Mouse (Mus musculus): ENCODE results near the gene Meioc. TPM values are rescaled to one million over a fixed set of nuclear protein-coding genes. Genes with fewer than 3 reads are reported as not detected.

The Meioc gene
- polyA plus RNA-seq, 1 experiment from 2014 or later: 1.3 TPM

GRCm38 (mm10) chr11:102636887-102637286 lies 26.6 kb upstream of the Meioc start:
- 31% methylated on average over 12 of the region's 12 CpGs for WGBS
- H3K9me3 ChIP-seq: no peaks in the 10 kb centered on the region
- no peak overlapping the region for H3K9ac ChIP-seq
- no peaks in the 10 kb centered on the region for H3K36me3 ChIP-seq
- no peak overlapping the region; the same call in 1 of the 2 replicates for H3K27ac ChIP-seq
- H3K27me3 ChIP-seq: no peaks in the 10 kb centered on the region
- H3K4me3 ChIP-seq: no peak overlapping the region
- peaks cover 50% of the 10 kb centered on the region for H3K4me1 ChIP-seq
- peak; percentile 41; the same call in 1 of the 2 replicates for ATAC-seq (ENCODE audit: insufficient number of reproducible peaks, insufficient read depth, low FRiP score, low TSS enrichment)
- no peak overlapping the region for H3K4me2 ChIP-seq (replicated peaks)

GRCm38 (mm10) chr11:102643891-102644382 lies 19.6 kb upstream of the Meioc start:
- no peak overlapping the region for H3K27ac ChIP-seq
- H3K9ac ChIP-seq: no peak overlapping the region
- no peaks in the 10 kb centered on the region for H3K27me3 ChIP-seq
- ATAC-seq (ENCODE audit: insufficient number of reproducible peaks, insufficient read depth, low FRiP score, low TSS enrichment): no peak
- H3K9me3 ChIP-seq: no peaks in the 10 kb centered on the region
- H3K4me2 ChIP-seq (replicated peaks): no peak overlapping the region
- peaks cover 12% of the 10 kb centered on the region for H3K4me1 ChIP-seq
- H3K4me3 ChIP-seq: no peak overlapping the region
- no peaks in the 10 kb centered on the region for H3K36me3 ChIP-seq
- WGBS: 44% methylated on average over 10 of the region's 10 CpGs

GRCm38 (mm10) chr11:102646226-102646625 lies 17.3 kb upstream of the Meioc start:
- Histone ChIP-seq H3K27me3 (no peaks in the 10 kb centered on the region), H3K4me3 (no peak overlapping the region), H3K36me3 (no peaks in the 10 kb centered on the region), H3K4me1 (peaks cover 5% of the 10 kb centered on the region; the same call in 1 of the 2 replicates), H3K27ac (no peak overlapping the region), H3K9me3 (no peaks in the 10 kb centered on the region), H3K9ac (no peak overlapping the region), H3K4me2 (replicated peaks) (no peak overlapping the region)
- ATAC-seq (ENCODE audit: insufficient number of reproducible peaks, insufficient read depth, low FRiP score, low TSS enrichment): no peak
- WGBS: 72% methylated on average over 13 of the region's 13 CpGs

GRCm38 (mm10) chr11:102647885-102648284 lies 15.6 kb upstream of the Meioc start:
- H3K27ac ChIP-seq: no peak overlapping the region
- no peaks in the 10 kb centered on the region for H3K9me3 ChIP-seq
- no peak for ATAC-seq (ENCODE audit: insufficient number of reproducible peaks, insufficient read depth, low FRiP score, low TSS enrichment)
- no peaks in the 10 kb centered on the region for H3K27me3 ChIP-seq
- no peak overlapping the region for H3K9ac ChIP-seq
- WGBS: 74% methylated on average over 12 of the region's 12 CpGs
- H3K4me3 ChIP-seq: no peak overlapping the region
- H3K4me1 ChIP-seq: peaks cover 5% of the 10 kb centered on the region; the same call in 1 of the 2 replicates
- H3K36me3 ChIP-seq: no peaks in the 10 kb centered on the region
- no peak overlapping the region for H3K4me2 ChIP-seq (replicated peaks)

GRCm38 (mm10) chr11:102651381-102651780 lies 12.1 kb upstream of the Meioc start:
- Histone ChIP-seq H3K9me3 (no peaks in the 10 kb centered on the region), H3K27me3 (no peaks in the 10 kb centered on the region), H3K36me3 (no peaks in the 10 kb centered on the region), H3K4me3 (no peak overlapping the region), H3K4me1 (peaks cover 3% of the 10 kb centered on the region; the same call in 1 of the 2 replicates), H3K4me2 (replicated peaks) (no peak overlapping the region), H3K27ac (no peak overlapping the region), H3K9ac (no peak overlapping the region)
- 4% methylated on average over 9 of the region's 9 CpGs for WGBS
- ATAC-seq (ENCODE audit: insufficient number of reproducible peaks, insufficient read depth, low FRiP score, low TSS enrichment): no peak

- no peaks in the 10 kb centered on the region for H3K9me3 ChIP-seq
- no peaks in the 10 kb centered on the region for H3K36me3 ChIP-seq
- no peak overlapping the region for H3K4me2 ChIP-seq (replicated peaks)
- no peaks in the 10 kb centered on the region for H3K27me3 ChIP-seq
- no peak; the same call in 1 of the 2 replicates for ATAC-seq (ENCODE audit: insufficient number of reproducible peaks, insufficient read depth, low FRiP score, low TSS enrichment)
- H3K4me3 ChIP-seq: no peak overlapping the region
- no peak overlapping the region for H3K27ac ChIP-seq
- WGBS: 65% methylated on average over 3 of the region's 3 CpGs
- H3K4me1 ChIP-seq: 0 out of 2 replicates have a peak, but pooled peaks cover 3% of the 10 kb centered on the region
- no peak overlapping the region for H3K9ac ChIP-seq
Measured at GRCm38 (mm10) chr11:102652844-102653243, 10.7 kb upstream of the Meioc start.

- Histone ChIP-seq H3K27ac (no peak overlapping the region), H3K9me3 (no peaks in the 10 kb centered on the region), H3K4me1 (0 out of 2 replicates have a peak, but pooled peaks cover 3% of the 10 kb centered on the region), H3K4me2 (replicated peaks) (no peak overlapping the region), H3K4me3 (no peak overlapping the region), H3K36me3 (no peaks in the 10 kb centered on the region), H3K9ac (no peak overlapping the region), H3K27me3 (no peaks in the 10 kb centered on the region)
- no peak for ATAC-seq (ENCODE audit: insufficient number of reproducible peaks, insufficient read depth, low FRiP score, low TSS enrichment)
- 69% methylated on average over 8 of the region's 8 CpGs for WGBS
Measured at GRCm38 (mm10) chr11:102655888-102656287, 7.6 kb upstream of the Meioc start.

GRCm38 (mm10) chr11:102656326-102656926 lies 7.1 kb upstream of the Meioc start:
- H3K9me3 ChIP-seq: no peaks in the 10 kb centered on the region
- H3K27me3 ChIP-seq: no peaks in the 10 kb centered on the region
- H3K27ac ChIP-seq: no peak overlapping the region
- 0 out of 2 replicates have a peak, but pooled peaks cover 3% of the 10 kb centered on the region for H3K4me1 ChIP-seq
- no peak overlapping the region for H3K4me3 ChIP-seq
- H3K36me3 ChIP-seq: no peaks in the 10 kb centered on the region
- no peak overlapping the region for H3K9ac ChIP-seq
- ATAC-seq (ENCODE audit: insufficient number of reproducible peaks, insufficient read depth, low FRiP score, low TSS enrichment): no peak
- WGBS: 19% methylated on average over 4 of the region's 4 CpGs
- no peak overlapping the region for H3K4me2 ChIP-seq (replicated peaks)

- no peak for ATAC-seq (ENCODE audit: insufficient number of reproducible peaks, insufficient read depth, low FRiP score, low TSS enrichment)
- Histone ChIP-seq H3K4me2 (replicated peaks) (no peak overlapping the region), H3K9ac (no peak overlapping the region), H3K27ac (no peak overlapping the region), H3K36me3 (no peaks in the 10 kb centered on the region), H3K4me1 (0 out of 2 replicates have a peak, but pooled peaks cover 3% of the 10 kb centered on the region), H3K4me3 (no peak overlapping the region), H3K9me3 (no peaks in the 10 kb centered on the region), H3K27me3 (no peaks in the 10 kb centered on the region)
- WGBS: 60% methylated on average over 6 of the region's 6 CpGs
Measured at GRCm38 (mm10) chr11:102656931-102657330, 6.6 kb upstream of the Meioc start.

- H3K36me3 ChIP-seq: no peaks in the 10 kb centered on the region
- no peak for ATAC-seq (ENCODE audit: insufficient number of reproducible peaks, insufficient read depth, low FRiP score, low TSS enrichment)
- H3K4me2 ChIP-seq (replicated peaks): peak overlapping the region; percentile 13; the same call in 1 of the 2 replicates
- H3K9me3 ChIP-seq: peaks cover 14% of the 10 kb centered on the region
- WGBS: 51% methylated on average over 33 of the region's 33 CpGs
- H3K9ac ChIP-seq: no peak overlapping the region
- H3K4me3 ChIP-seq: peak overlapping the region; percentile 15
- no peak overlapping the region for H3K27ac ChIP-seq
- H3K4me1 ChIP-seq: no peaks in the 10 kb centered on the region
- peaks cover 26% of the 10 kb centered on the region for H3K27me3 ChIP-seq
Measured at GRCm38 (mm10) chr11:102665151-102665550, 1.6 kb downstream of the Meioc start.

- no peak overlapping the region for H3K9ac ChIP-seq
- peaks cover 26% of the 10 kb centered on the region for H3K27me3 ChIP-seq
- H3K9me3 ChIP-seq: peaks cover 14% of the 10 kb centered on the region
- H3K4me3 ChIP-seq: peak overlapping the region; percentile 15
- peak overlapping the region; percentile 13; the same call in 1 of the 2 replicates for H3K4me2 ChIP-seq (replicated peaks)
- WGBS: 48% methylated on average over 84 of the region's 84 CpGs
- H3K4me1 ChIP-seq: no peaks in the 10 kb centered on the region
- H3K27ac ChIP-seq: no peak overlapping the region
- H3K36me3 ChIP-seq: no peaks in the 10 kb centered on the region
- ATAC-seq (ENCODE audit: insufficient number of reproducible peaks, insufficient read depth, low FRiP score, low TSS enrichment): no peak
Measured at GRCm38 (mm10) chr11:102665637-102666435, 2.3 kb downstream of the Meioc start.

- no peak overlapping the region for H3K4me2 ChIP-seq (replicated peaks)
- no peaks in the 10 kb centered on the region for H3K9me3 ChIP-seq
- no peak overlapping the region for H3K9ac ChIP-seq
- H3K27ac ChIP-seq: no peak overlapping the region
- no peaks in the 10 kb centered on the region for H3K4me1 ChIP-seq
- H3K36me3 ChIP-seq: peaks cover 34% of the 10 kb centered on the region
- no peak overlapping the region for H3K4me3 ChIP-seq
- WGBS: 61% methylated on average over 6 of the region's 6 CpGs
- no peaks in the 10 kb centered on the region for H3K27me3 ChIP-seq
- no peak for ATAC-seq (ENCODE audit: insufficient number of reproducible peaks, insufficient read depth, low FRiP score, low TSS enrichment)
Measured at GRCm38 (mm10) chr11:102690162-102690561, 26.6 kb downstream of the Meioc start.

Data from embryonic facial prominence, embryonic 12.5 days (tissue).